Mouse (Mus musculus) CH12.LX (cell line): ENCODE measurements at regions not wholly inside any gene's neighbourhood (a gene's known extent, or its start where the extent isn't known, plus 50 kb on each side); places are given as distances from the start of the nearest gene placed in this dataset.

Experiments used
- CHD2 ChIP-seq: IDR thresholded peaks from 2 replicates; pipeline ENCODE4 v1.6.1; 2011; ENCODE audit warnings: low read length, improper control_type of control experiment
- CTCF ChIP-seq, 2 experiments: IDR thresholded peaks in 1 of 2; conservative IDR thresholded peaks in 1 of 2; 2 replicates each; pipeline ENCODE4 v1.5.1; 2011 to 2012; ENCODE audit warnings: low read depth in 2 of 2, low read length in 2 of 2, improper control_type of control experiment in 1 of 2, inconsistent platforms in 1 of 2, mild to moderate bottlenecking in 1 of 2, moderate library complexity in 1 of 2
- EP300 ChIP-seq: IDR thresholded peaks from 2 replicates; pipeline ENCODE4 v1.6.1; 2011; ENCODE audit warnings: low read length, improper control_type of control experiment
- ETS1 ChIP-seq: conservative IDR thresholded peaks from 2 replicates; pipeline ENCODE4 v1.6.1; 2012; ENCODE audit warnings: low read depth, mild to moderate bottlenecking, inconsistent platforms, low read length, improper control_type of control experiment, moderate library complexity
- KAT2A ChIP-seq: IDR thresholded peaks from 2 replicates; pipeline ENCODE4 v1.6.1; 2012; ENCODE audit warnings: low read length, improper control_type of control experiment, inconsistent platforms; ENCODE audit not compliant: insufficient replicate concordance
- MAFK ChIP-seq: IDR thresholded peaks from 2 replicates; pipeline ENCODE4 v1.6.1; 2011; ENCODE audit warnings: low read length, improper control_type of control experiment; ENCODE audit not compliant: insufficient replicate concordance
- MAX ChIP-seq: IDR thresholded peaks from 2 replicates; pipeline ENCODE4 v1.6.1; 2011; ENCODE audit warnings: low read length, improper control_type of control experiment
- MAZ ChIP-seq: IDR thresholded peaks from 2 replicates; pipeline ENCODE4 v1.6.1; 2012; ENCODE audit warnings: low read depth, mild to moderate bottlenecking, inconsistent platforms, low read length, improper control_type of control experiment, moderate library complexity
- PAX5 ChIP-seq: IDR thresholded peaks from 2 replicates; pipeline ENCODE4 v1.6.1; 2012; ENCODE audit warnings: low read length, inconsistent platforms, mixed read lengths
- POLR2A ChIP-seq: IDR thresholded peaks from 2 replicates; pipeline ENCODE4 v1.6.1; 2011; ENCODE audit warnings: low read depth, mild to moderate bottlenecking, improper control_type of control experiment, low read length
- POLR2AphosphoS2 ChIP-seq: IDR thresholded peaks from 2 replicates; pipeline ENCODE4 v1.6.1; 2011; ENCODE audit warnings: low read depth, low read length, improper control_type of control experiment
- SMC3 ChIP-seq: IDR thresholded peaks from 2 replicates; pipeline ENCODE4 v1.6.1; 2011; ENCODE audit warnings: low read depth, low read length, improper control_type of control experiment
- ZKSCAN1 ChIP-seq: IDR thresholded peaks from 2 replicates; pipeline ENCODE4 v1.6.1; 2012; ENCODE audit warnings: low read depth, inconsistent platforms, low read length, improper control_type of control experiment, borderline replicate concordance

- TF ChIP-seq ZKSCAN1: no peak
- TF ChIP-seq SMC3: no peak
- TF ChIP-seq KAT2A: no peak
- no peak for TF ChIP-seq MAZ
- no peak for TF ChIP-seq POLR2A
- no peak for TF ChIP-seq EP300
- no peak for TF ChIP-seq CHD2
- TF ChIP-seq PAX5: no peak
- TF ChIP-seq MAFK: no peak
- no peak for TF ChIP-seq MAX
- no peak for TF ChIP-seq POLR2AphosphoS2
- TF ChIP-seq CTCF (conservative IDR thresholded peaks at IDR 0.05 in 1 of 2, IDR thresholded peaks at IDR 0.05 in 1 of 2; ENCODE audit: low read depth in 2 of 2, low read length in 2 of 2): no peak
- TF ChIP-seq ETS1: no peak
Observed at GRCm38 (mm10) chr10:87667651-87668140, 146.1 kb downstream of the Pah start.
